Mouse (Mus musculus): ENCODE data around the gene Ctnnb1. TPM values are rescaled to one million over a fixed set of nuclear protein-coding genes. Genes with fewer than 3 reads are reported as not detected.

The Ctnnb1 gene
- polyA plus RNA-seq, 1 experiment from 2014 or later = 470 TPM

DNA sequence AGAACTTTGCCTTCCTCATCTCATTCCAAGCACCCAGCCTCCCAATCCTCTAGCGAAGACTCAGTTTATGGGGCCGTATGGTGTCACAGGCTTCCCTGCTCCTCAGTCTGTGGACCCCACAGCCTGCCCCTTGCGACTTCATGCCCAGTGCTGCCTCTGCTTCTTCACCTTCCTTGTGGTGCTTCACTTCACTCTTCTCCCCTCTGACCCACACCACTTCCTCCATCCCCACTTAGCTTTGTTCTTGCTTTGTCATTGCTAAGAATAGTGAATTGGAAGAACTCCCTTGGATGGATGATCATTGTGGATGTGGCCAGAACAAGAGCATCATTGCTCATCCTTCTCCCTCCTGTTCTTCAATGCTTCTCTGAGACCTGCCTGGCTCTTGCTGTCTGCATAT is 11.8 kb downstream of the Ctnnb1 start:
- Histone ChIP-seq H3K36me3 (ENCODE audit: insufficient read depth, low read length) (no peaks in the 10 kb centered on the region), H3K4me3 (replicated peaks; ENCODE audit: low read depth, low read length) (no peak overlapping the region), H3K9ac (ENCODE audit: low read depth, low read length) (no peak overlapping the region), H3K27me3 (ENCODE audit: insufficient read depth, low read length) (no peaks in the 10 kb centered on the region), H3K4me1 (replicated peaks; ENCODE audit: insufficient read depth, low read length) (peaks cover 29% of the 10 kb centered on the region), H3K4me2 (ENCODE audit: low read length) (no peak overlapping the region), H3K9me3 (replicated peaks; ENCODE audit: low read length) (no peaks in the 10 kb centered on the region), H3K27ac (no peak overlapping the region)
- TF ChIP-seq CTCF (IDR thresholded peaks at IDR 0.05; ENCODE audit: low read depth) = no peak
- 87% methylated on average over 3 of the region's 3 CpGs for WGBS
- ATAC-seq (replicated peaks; ENCODE audit: low FRiP score, low read depth) = no peak
- no peak for DNase-seq (ENCODE audit: low spot score)

DNA sequence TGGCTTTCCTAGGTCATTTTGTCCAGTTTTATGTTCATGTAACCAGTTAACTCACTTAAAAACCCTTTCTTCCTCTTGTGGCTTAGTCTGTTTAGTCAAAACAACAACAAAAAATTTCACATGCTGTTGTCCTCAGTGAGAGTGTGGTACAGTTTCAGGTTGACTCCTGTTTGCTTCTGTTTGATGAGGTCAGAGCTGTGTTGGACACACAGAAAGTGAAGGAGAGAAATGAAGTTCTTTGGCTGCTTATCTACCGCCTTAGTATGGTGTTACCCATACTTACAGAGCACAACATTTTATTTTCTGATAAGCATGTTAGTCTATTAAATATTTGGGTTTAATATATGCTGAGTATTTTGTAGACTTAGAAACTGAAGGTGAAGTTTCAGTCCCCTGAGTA is 14.7 kb downstream of the Ctnnb1 start:
- H3K36me3 ChIP-seq (ENCODE audit: insufficient read depth, low read length) = peaks cover 3% of the 10 kb centered on the region; the same call in 1 of the 2 replicates
- no peak overlapping the region for H3K4me3 ChIP-seq (replicated peaks; ENCODE audit: low read depth, low read length)
- ATAC-seq (replicated peaks; ENCODE audit: low FRiP score, low read depth) (no peak), DNase-seq (ENCODE audit: low spot score) (no peak)
- H3K9me3 ChIP-seq (replicated peaks; ENCODE audit: low read length) = no peaks in the 10 kb centered on the region
- no peak for TF ChIP-seq CTCF (IDR thresholded peaks at IDR 0.05; ENCODE audit: low read depth)
- 79% methylated on average over 1 of the region's 1 CpGs for WGBS
- H3K27me3 ChIP-seq (ENCODE audit: insufficient read depth, low read length) = no peaks in the 10 kb centered on the region
- H3K4me2 ChIP-seq (ENCODE audit: low read length) = no peak overlapping the region
- no peak overlapping the region for H3K27ac ChIP-seq
- H3K9ac ChIP-seq (ENCODE audit: low read depth, low read length) = no peak overlapping the region
- H3K4me1 ChIP-seq (replicated peaks; ENCODE audit: insufficient read depth, low read length) = 0 out of 2 replicates have a peak, but pooled peaks cover 17% of the 10 kb centered on the region

DNA sequence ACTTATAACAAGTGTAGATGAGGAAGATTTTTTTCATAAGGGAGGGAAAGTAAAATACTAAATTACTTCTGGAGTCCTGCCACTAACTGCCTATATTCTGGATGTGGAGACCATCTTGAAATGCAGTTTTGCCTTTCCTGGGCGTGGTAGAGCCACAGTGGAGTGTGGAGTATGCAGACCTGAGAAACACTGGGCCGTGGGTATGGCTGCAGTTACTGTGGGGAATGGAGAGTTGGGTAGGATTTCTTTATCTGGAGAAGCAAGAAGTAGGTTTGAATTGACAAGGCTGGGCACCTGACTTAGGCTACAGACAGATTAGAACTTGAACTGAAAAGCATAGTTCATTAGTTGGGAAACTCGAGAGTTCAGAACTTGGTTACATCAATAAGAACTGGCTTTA is 15.2 kb downstream of the Ctnnb1 start:
- 65% methylated on average over 3 of the region's 3 CpGs for WGBS
- Histone ChIP-seq H3K4me1 (replicated peaks; ENCODE audit: insufficient read depth, low read length) (0 out of 2 replicates have a peak, but pooled peaks cover 17% of the 10 kb centered on the region), H3K9me3 (replicated peaks; ENCODE audit: low read length) (no peaks in the 10 kb centered on the region), H3K4me2 (ENCODE audit: low read length) (no peak overlapping the region), H3K27ac (no peak overlapping the region), H3K27me3 (ENCODE audit: insufficient read depth, low read length) (no peaks in the 10 kb centered on the region), H3K9ac (ENCODE audit: low read depth, low read length) (no peak overlapping the region), H3K36me3 (ENCODE audit: insufficient read depth, low read length) (peaks cover 3% of the 10 kb centered on the region; the same call in 1 of the 2 replicates), H3K4me3 (replicated peaks; ENCODE audit: low read depth, low read length) (no peak overlapping the region)
- ATAC-seq (replicated peaks; ENCODE audit: low FRiP score, low read depth) (no peak), DNase-seq (ENCODE audit: low spot score) (no peak)
- no peak for TF ChIP-seq CTCF (IDR thresholded peaks at IDR 0.05; ENCODE audit: low read depth)

DNA sequence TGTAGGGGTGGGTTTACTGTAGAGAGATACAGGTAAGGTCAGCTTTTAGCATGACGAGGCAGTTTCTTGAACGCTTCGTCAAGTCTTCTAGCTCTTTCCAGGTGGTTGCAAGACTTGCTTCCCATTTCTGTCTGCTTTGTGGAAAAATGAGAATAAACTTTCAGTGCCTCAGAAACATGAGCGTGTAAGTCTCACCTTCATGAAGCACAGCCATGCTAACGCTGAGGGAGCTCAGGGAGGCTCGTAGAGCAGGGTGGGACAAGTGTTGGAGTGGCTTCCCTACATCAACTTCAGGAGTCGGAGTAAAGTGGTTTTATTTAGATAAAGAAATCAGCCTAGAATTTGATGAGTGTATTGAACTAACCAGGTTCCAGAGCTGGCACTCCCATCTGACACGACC is 17.1 kb downstream of the Ctnnb1 start:
- Histone ChIP-seq H3K4me1 (replicated peaks; ENCODE audit: insufficient read depth, low read length) (0 out of 2 replicates have a peak, but pooled peaks cover 11% of the 10 kb centered on the region), H3K27ac (no peak overlapping the region), H3K36me3 (ENCODE audit: insufficient read depth, low read length) (peaks cover 15% of the 10 kb centered on the region), H3K4me3 (replicated peaks; ENCODE audit: low read depth, low read length) (no peak overlapping the region), H3K9me3 (replicated peaks; ENCODE audit: low read length) (no peaks in the 10 kb centered on the region), H3K4me2 (ENCODE audit: low read length) (no peak overlapping the region), H3K27me3 (ENCODE audit: insufficient read depth, low read length) (no peaks in the 10 kb centered on the region), H3K9ac (ENCODE audit: low read depth, low read length) (no peak overlapping the region)
- ATAC-seq (replicated peaks; ENCODE audit: low FRiP score, low read depth) (no peak), DNase-seq (ENCODE audit: low spot score) (no peak)
- 70% methylated on average over 8 of the region's 8 CpGs for WGBS
- no peak for TF ChIP-seq CTCF (IDR thresholded peaks at IDR 0.05; ENCODE audit: low read depth)

DNA sequence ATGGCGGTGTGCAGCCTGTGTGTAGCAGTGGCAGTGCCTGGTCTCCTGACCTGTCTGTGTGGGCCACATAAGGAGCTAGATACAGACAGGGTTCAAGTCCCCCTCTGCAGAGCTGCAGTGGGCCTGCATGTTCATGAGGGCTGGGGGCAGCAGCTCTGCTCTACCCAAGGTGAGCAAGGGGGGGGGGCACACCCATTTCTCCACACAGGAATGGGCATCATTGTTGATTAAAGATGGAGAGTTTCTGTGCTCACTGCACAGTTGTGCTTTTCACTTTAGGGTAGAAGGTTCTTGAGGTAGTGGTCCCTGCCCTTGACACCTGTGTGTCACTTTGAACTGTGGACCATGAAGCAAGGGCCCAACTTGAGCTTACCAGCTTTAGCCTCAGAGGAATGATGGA is 19.8 kb downstream of the Ctnnb1 start:
- H3K4me2 ChIP-seq (ENCODE audit: low read length) = no peak overlapping the region
- H3K9ac ChIP-seq (ENCODE audit: low read depth, low read length) = no peak overlapping the region
- 96% methylated on average over 1 of the region's 1 CpGs for WGBS
- TF ChIP-seq CTCF (IDR thresholded peaks at IDR 0.05; ENCODE audit: low read depth) = no peak
- H3K27ac ChIP-seq = no peak overlapping the region
- H3K9me3 ChIP-seq (replicated peaks; ENCODE audit: low read length) = no peaks in the 10 kb centered on the region
- H3K4me3 ChIP-seq (replicated peaks; ENCODE audit: low read depth, low read length) = no peak overlapping the region
- H3K4me1 ChIP-seq (replicated peaks; ENCODE audit: insufficient read depth, low read length) = 0 out of 2 replicates have a peak, but pooled peaks cover 7% of the 10 kb centered on the region
- no peaks in the 10 kb centered on the region for H3K27me3 ChIP-seq (ENCODE audit: insufficient read depth, low read length)
- peaks cover 42% of the 10 kb centered on the region for H3K36me3 ChIP-seq (ENCODE audit: insufficient read depth, low read length)
- no peak for DNase-seq (ENCODE audit: low spot score)
- no peak for ATAC-seq (replicated peaks; ENCODE audit: low FRiP score, low read depth)

DNA sequence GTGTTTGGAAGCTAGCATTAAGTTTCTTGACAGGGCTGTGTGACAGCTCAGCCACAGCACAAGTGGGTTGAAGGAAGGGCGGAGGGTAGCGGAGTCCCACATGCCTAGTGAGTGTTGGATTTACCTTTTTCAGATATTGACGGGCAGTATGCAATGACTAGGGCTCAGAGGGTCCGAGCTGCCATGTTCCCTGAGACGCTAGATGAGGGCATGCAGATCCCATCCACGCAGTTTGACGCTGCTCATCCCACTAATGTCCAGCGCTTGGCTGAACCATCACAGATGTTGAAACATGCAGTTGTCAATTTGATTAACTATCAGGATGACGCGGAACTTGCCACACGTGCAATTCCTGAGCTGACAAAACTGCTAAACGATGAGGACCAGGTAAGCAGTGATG is 21.7 kb downstream of the Ctnnb1 start:
- 89% methylated on average over 12 of the region's 12 CpGs for WGBS
- ATAC-seq (replicated peaks; ENCODE audit: low FRiP score, low read depth) = no peak
- no peaks in the 10 kb centered on the region for H3K9me3 ChIP-seq (replicated peaks; ENCODE audit: low read length)
- no peak overlapping the region for H3K4me3 ChIP-seq (replicated peaks; ENCODE audit: low read depth, low read length)
- TF ChIP-seq CTCF (IDR thresholded peaks at IDR 0.05; ENCODE audit: low read depth) = no peak
- no peaks in the 10 kb centered on the region for H3K27me3 ChIP-seq (ENCODE audit: insufficient read depth, low read length)
- H3K27ac ChIP-seq = no peak overlapping the region
- H3K4me2 ChIP-seq (ENCODE audit: low read length) = no peak overlapping the region
- DNase-seq (ENCODE audit: low spot score) = no peak
- H3K9ac ChIP-seq (ENCODE audit: low read depth, low read length) = no peak overlapping the region
- H3K36me3 ChIP-seq (ENCODE audit: insufficient read depth, low read length) = peaks cover 60% of the 10 kb centered on the region
- H3K4me1 ChIP-seq (replicated peaks; ENCODE audit: insufficient read depth, low read length) = 0 out of 2 replicates have a peak, but pooled peaks cover 7% of the 10 kb centered on the region

DNA sequence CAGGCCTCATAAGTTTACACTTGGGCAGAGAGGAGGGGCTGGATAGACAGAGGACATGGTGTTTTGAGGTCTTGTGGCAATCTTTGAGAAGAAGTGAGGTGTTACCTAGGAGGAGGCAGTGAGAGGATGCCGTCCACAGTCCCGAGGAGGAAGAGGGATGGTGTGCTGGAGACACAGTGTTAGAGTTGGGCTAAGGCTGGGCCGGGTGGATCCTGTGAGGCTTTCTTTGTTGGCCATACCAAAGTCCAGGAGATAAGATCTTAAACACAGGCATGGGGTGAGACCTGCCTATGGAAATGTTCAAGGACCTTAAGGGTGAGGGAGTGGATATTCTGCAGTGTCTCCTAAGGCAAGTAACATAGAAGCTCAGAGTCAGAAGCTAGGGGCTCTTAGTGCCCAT is 22.9 kb downstream of the Ctnnb1 start:
- no peaks in the 10 kb centered on the region for H3K27me3 ChIP-seq (ENCODE audit: insufficient read depth, low read length)
- 0 out of 2 replicates have a peak, but pooled peaks cover 5% of the 10 kb centered on the region for H3K4me1 ChIP-seq (replicated peaks; ENCODE audit: insufficient read depth, low read length)
- ATAC-seq (replicated peaks; ENCODE audit: low FRiP score, low read depth) = no peak
- no peak overlapping the region for H3K4me2 ChIP-seq (ENCODE audit: low read length)
- no peak for TF ChIP-seq CTCF (IDR thresholded peaks at IDR 0.05; ENCODE audit: low read depth)
- no peak overlapping the region for H3K4me3 ChIP-seq (replicated peaks; ENCODE audit: low read depth, low read length)
- peaks cover 72% of the 10 kb centered on the region for H3K36me3 ChIP-seq (ENCODE audit: insufficient read depth, low read length)
- no peaks in the 10 kb centered on the region for H3K9me3 ChIP-seq (replicated peaks; ENCODE audit: low read length)
- 82% methylated on average over 3 of the region's 3 CpGs for WGBS
- no peak overlapping the region for H3K27ac ChIP-seq
- no peak overlapping the region for H3K9ac ChIP-seq (ENCODE audit: low read depth, low read length)
- no peak for DNase-seq (ENCODE audit: low spot score)
